Mouse (Mus musculus) midbrain, embryonic 15.5 days (tissue): ENCODE measurements around the gene Nfia. TPM values are rescaled to one million over a fixed set of nuclear protein-coding genes. Genes with fewer than 3 reads are reported as not detected.

Experiments used
- ATAC-seq: fragments of 200-750 bp; cut with Nextera tagmentation; replicated peaks from 2 replicates; pipeline ENCODE4 v1.8.0; 2017; ENCODE audit warnings: moderate TSS enrichment
- H3K27ac ChIP-seq: fragments of 300-500 bp; sonication (generic); 2 replicates; pipeline ENCODE4 v1.5.1; 2015; ENCODE audit warnings: mild to moderate bottlenecking, inconsistent platforms
- H3K27me3 ChIP-seq: fragments of 300-500 bp; sonication (generic); replicated peaks from 2 replicates; pipeline ENCODE4 v1.6.1; 2015; ENCODE audit warnings: inconsistent platforms
- H3K36me3 ChIP-seq: fragments of 300-500 bp; sonication (generic); replicated peaks from 2 replicates; pipeline ENCODE4 v1.6.1; 2015; ENCODE audit warnings: inconsistent platforms
- H3K4me1 ChIP-seq: fragments of 300-500 bp; sonication (generic); 2 replicates; pipeline ENCODE4 v1.6.1; 2015; ENCODE audit warnings: inconsistent platforms
- H3K4me2 ChIP-seq: fragments of 300-500 bp; sonication (generic); 2 replicates; pipeline ENCODE4 v1.6.1; 2015; ENCODE audit warnings: inconsistent platforms, mild to moderate bottlenecking, moderate library complexity
- H3K4me3 ChIP-seq: fragments of 300-500 bp; sonication (generic); 2 replicates; pipeline ENCODE4 v1.5.1; 2015; ENCODE audit warnings: mild to moderate bottlenecking, inconsistent platforms
- H3K9ac ChIP-seq: fragments of 300-500 bp; sonication (generic); 2 replicates; pipeline ENCODE4 v1.6.1; 2015; ENCODE audit warnings: mild to moderate bottlenecking, inconsistent platforms
- H3K9me3 ChIP-seq: fragments of 300-500 bp; sonication (generic); 2 replicates; pipeline ENCODE4 v1.6.1; 2016; ENCODE audit warnings: inconsistent platforms
- WGBS: fragments of 180-500 bp; shearing (Covaris S2); methylation state at CpG from one replicate; pipeline ENCODE4 v1.1.7; 2015; ENCODE audit warnings: mixed read lengths; 5-methylcytosine and 5-hydroxymethylcytosine counted together
- polyA plus RNA-seq: library from polyadenylated mRNA; unstranded; fragments of >200 nt; fragmentation: Nextera tagmentation; extraction: Ambion mirVana; gene quantifications from 2 replicates; pipeline ENCODE4 v1.2.1, GENCODE M21; 2015

The Nfia gene
- polyA plus RNA-seq, 1 experiment from 2014 or later, result 26.5 TPM

GRCm38 (mm10) chr4:98002206-98002605 is 229.7 kb downstream of the Nfia start:
- 83% methylated on average over 5 of the region's 5 CpGs for WGBS

DNA sequence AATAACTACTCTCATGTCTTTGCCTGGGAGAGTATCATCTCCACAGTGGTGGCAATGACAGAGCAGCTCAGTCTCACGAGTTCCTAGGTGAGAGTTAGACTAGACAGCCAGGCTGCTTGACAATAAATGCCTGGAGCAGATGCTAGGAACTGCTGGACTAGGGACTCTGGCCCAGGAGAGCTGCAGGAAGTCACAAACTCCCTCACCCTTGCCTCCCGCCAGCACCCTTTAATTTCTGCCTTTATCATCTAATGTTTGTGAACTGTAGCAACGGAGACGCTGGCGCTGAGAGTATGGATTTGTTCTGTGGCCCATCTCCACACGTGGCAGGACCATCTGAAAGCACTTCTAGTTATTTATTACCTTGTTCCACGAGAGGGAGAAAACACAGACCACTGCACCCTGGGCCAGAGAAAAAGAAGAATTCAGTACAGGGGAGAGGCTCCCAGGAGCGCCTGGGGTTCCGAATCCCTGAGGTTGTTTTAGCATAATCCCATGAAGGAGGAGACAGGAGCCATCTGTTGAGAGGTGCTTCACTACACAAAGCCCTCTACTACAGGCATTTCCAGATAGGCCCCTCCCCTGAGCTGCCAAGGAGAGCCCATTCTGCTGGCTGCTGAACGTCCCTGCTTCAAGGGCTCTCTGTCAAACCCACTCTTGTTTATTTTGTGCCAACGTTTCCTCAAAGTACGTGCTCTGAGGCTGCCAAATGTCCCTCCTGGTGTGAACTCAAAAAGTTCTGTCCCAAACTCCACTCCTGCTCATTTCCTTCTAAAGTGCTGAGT is 231.0 kb downstream of the Nfia start:
- H3K27me3 ChIP-seq, result no peaks in the 10 kb centered on the region
- 14% methylated on average over 12 of the region's 12 CpGs for WGBS
- ATAC-seq, result peak; percentile 80
- H3K4me3 ChIP-seq, result no peak overlapping the region
- peaks cover 12% of the 10 kb centered on the region for H3K4me1 ChIP-seq
- no peaks in the 10 kb centered on the region for H3K36me3 ChIP-seq
- H3K27ac ChIP-seq, result peak overlapping the region; percentile 66
- no peak overlapping the region for H3K9ac ChIP-seq
- H3K9me3 ChIP-seq, result no peaks in the 10 kb centered on the region
- H3K4me2 ChIP-seq, result no peak overlapping the region

More at GRCm38 (mm10) chr4:98002206-98002605, 229.7 kb downstream of the Nfia start:
- Histone ChIP-seq H3K4me1 (peaks cover 11% of the 10 kb centered on the region; the same call in 1 of the 2 replicates), H3K27ac (no peak overlapping the region), H3K9ac (no peak overlapping the region), H3K4me2 (no peak overlapping the region), H3K4me3 (no peak overlapping the region), H3K9me3 (no peaks in the 10 kb centered on the region), H3K27me3 (no peaks in the 10 kb centered on the region), H3K36me3 (no peaks in the 10 kb centered on the region)
- ATAC-seq, result no peak

DNA sequence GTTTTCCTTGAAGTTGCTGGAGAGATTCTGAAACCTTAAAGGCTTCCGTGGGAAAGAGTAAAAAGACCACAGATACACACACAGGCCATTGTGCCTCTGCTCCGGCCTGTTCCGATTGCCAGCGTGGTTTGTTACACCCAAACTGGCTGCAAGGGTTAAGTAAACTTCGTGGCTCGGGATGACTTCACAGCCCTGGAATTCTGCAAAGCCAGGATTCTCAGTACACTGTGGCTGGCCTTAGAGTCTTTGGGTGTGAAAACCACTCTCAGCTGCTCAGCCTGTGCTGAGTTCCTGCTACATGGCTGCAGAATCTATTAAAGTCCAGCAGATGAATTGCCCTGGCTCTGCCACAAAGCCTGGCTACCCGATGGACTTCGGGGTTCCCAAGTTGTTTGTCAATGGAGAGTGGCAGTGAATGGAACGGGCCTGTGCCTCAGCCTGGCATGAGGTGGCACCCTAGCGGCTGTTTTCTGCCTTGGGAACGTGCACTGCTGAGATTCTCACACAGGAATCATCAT is 231.6 kb downstream of the Nfia start:
- no peaks in the 10 kb centered on the region for H3K36me3 ChIP-seq
- ATAC-seq, result peak; percentile 79
- no peaks in the 10 kb centered on the region for H3K27me3 ChIP-seq
- H3K4me2 ChIP-seq, result no peak overlapping the region
- WGBS, result 6% methylated on average over 11 of the region's 11 CpGs
- H3K9me3 ChIP-seq, result no peaks in the 10 kb centered on the region
- H3K4me3 ChIP-seq, result no peak overlapping the region
- peak overlapping the region; percentile 66 for H3K27ac ChIP-seq
- H3K4me1 ChIP-seq, result peaks cover 17% of the 10 kb centered on the region
- H3K9ac ChIP-seq, result no peak overlapping the region

GRCm38 (mm10) chr4:98004986-98005385 is 232.5 kb downstream of the Nfia start:
- Histone ChIP-seq H3K4me2 (no peak overlapping the region), H3K27ac (peak overlapping the region; percentile 66), H3K9me3 (no peaks in the 10 kb centered on the region), H3K4me3 (no peak overlapping the region), H3K9ac (no peak overlapping the region), H3K4me1 (peaks cover 24% of the 10 kb centered on the region), H3K27me3 (no peaks in the 10 kb centered on the region), H3K36me3 (no peaks in the 10 kb centered on the region)
- ATAC-seq, result no peak
- WGBS, result 54% methylated on average over 6 of the region's 6 CpGs

GRCm38 (mm10) chr4:98008814-98009368 is 236.4 kb downstream of the Nfia start:
- no peaks in the 10 kb centered on the region for H3K36me3 ChIP-seq
- no peak; the same call in 1 of the 2 replicates for ATAC-seq
- peak overlapping the region; percentile 52 for H3K27ac ChIP-seq
- 45% methylated on average over 4 of the region's 4 CpGs for WGBS
- no peaks in the 10 kb centered on the region for H3K27me3 ChIP-seq
- H3K4me1 ChIP-seq, result peaks cover 16% of the 10 kb centered on the region
- H3K9me3 ChIP-seq, result no peaks in the 10 kb centered on the region
- no peak overlapping the region for H3K9ac ChIP-seq
- no peak overlapping the region for H3K4me3 ChIP-seq
- H3K4me2 ChIP-seq, result no peak overlapping the region

DNA sequence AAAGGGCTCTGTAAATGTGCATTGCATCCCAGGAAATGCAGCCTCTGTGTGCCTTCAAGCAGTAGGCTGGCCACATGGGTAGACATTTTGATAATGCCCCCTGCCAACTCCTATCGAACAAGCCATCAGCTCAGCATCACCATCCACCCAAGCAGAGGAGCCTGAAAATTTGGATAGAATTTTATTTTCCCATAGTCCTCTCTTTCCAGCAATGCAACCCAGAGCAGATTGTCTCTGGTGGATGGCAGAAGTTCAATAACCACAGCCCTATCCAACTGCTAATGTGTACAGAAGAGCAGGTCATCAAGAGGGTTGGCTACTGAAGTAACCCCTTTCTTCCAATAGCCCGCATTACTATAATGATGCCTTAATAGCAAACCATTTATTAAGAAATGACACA is 237.4 kb downstream of the Nfia start:
- H3K36me3 ChIP-seq, result no peaks in the 10 kb centered on the region
- 86% methylated on average over 2 of the region's 2 CpGs for WGBS
- H3K4me1 ChIP-seq, result peaks cover 13% of the 10 kb centered on the region; the same call in 1 of the 2 replicates
- H3K27me3 ChIP-seq, result no peaks in the 10 kb centered on the region
- H3K4me3 ChIP-seq, result no peak overlapping the region
- no peak overlapping the region for H3K4me2 ChIP-seq
- H3K9me3 ChIP-seq, result no peaks in the 10 kb centered on the region
- no peak for ATAC-seq
- H3K27ac ChIP-seq, result no peak overlapping the region
- H3K9ac ChIP-seq, result no peak overlapping the region

DNA sequence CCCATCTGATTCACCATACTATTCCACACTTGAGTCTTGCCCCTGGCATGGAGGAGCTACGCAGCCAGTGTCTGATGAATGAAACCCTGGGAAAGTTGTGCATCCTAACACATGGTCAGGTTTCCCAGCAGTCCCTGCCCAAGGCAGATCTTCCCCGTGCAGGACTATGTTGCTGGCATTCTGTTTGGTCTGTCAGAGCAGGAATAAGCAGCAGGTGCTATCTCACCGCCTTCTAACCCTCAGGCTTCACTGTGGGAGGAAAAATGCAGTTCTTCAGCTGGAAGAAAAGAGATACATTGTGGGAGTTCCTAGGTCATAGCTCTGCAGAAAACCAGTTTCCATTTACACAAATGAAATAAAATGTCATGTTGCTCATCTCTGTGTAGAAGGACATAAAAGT is 247.3 kb downstream of the Nfia start:
- WGBS, result 79% methylated on average over 3 of the region's 3 CpGs
- no peak overlapping the region for H3K4me3 ChIP-seq
- ATAC-seq, result no peak

GRCm38 (mm10) chr4:98020836-98021235 is 248.3 kb downstream of the Nfia start:
- Histone ChIP-seq H3K4me3 (no peak overlapping the region), H3K27me3 (no peaks in the 10 kb centered on the region), H3K4me1 (no peaks in the 10 kb centered on the region), H3K9ac (no peak overlapping the region), H3K4me2 (no peak overlapping the region), H3K9me3 (no peaks in the 10 kb centered on the region), H3K27ac (no peak overlapping the region), H3K36me3 (no peaks in the 10 kb centered on the region)
- 94% methylated on average over 7 of the region's 7 CpGs for WGBS
- ATAC-seq, result no peak

More for the DNA sequence above, 247.3 kb downstream of the Nfia start:
- H3K27me3 ChIP-seq, result no peaks in the 10 kb centered on the region
- H3K4me2 ChIP-seq, result no peak overlapping the region
- no peak overlapping the region for H3K27ac ChIP-seq
- H3K9me3 ChIP-seq, result no peaks in the 10 kb centered on the region
- no peaks in the 10 kb centered on the region for H3K4me1 ChIP-seq
- no peaks in the 10 kb centered on the region for H3K36me3 ChIP-seq
- no peak overlapping the region for H3K9ac ChIP-seq

GRCm38 (mm10) chr4:98023245-98023792 is 250.8 kb downstream of the Nfia start:
- peak; percentile 58 for ATAC-seq
- Histone ChIP-seq H3K27ac (no peak overlapping the region), H3K9ac (no peak overlapping the region), H3K4me1 (no peaks in the 10 kb centered on the region), H3K27me3 (no peaks in the 10 kb centered on the region), H3K4me3 (no peak overlapping the region), H3K36me3 (no peaks in the 10 kb centered on the region), H3K9me3 (no peaks in the 10 kb centered on the region), H3K4me2 (no peak overlapping the region)
- whole genome bisulfite sequencing, result 30% methylated on average over 6 of the region's 6 CpGs

DNA sequence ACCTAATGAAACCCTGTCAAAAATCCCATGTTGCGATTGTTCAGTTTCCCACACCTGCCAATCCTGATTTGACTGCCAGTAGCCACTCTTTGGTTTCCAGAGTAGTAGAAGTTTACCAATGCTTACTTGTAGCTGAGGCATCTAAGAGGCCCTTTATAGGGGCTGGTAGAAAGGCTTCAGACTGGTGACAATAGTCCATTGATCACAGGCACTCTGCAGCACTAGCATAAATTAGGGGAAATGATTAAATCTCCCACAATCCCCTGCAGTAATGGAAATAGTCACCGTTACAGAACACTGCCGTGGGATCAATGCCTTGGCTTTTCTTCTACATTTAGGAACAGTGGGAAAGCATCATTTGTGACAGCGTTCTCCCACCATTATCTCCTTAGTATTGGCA is 254.9 kb downstream of the Nfia start:
- Histone ChIP-seq H3K9me3 (no peaks in the 10 kb centered on the region), H3K4me3 (no peak overlapping the region), H3K9ac (no peak overlapping the region), H3K4me1 (no peaks in the 10 kb centered on the region), H3K4me2 (no peak overlapping the region), H3K27ac (no peak overlapping the region), H3K36me3 (no peaks in the 10 kb centered on the region), H3K27me3 (no peaks in the 10 kb centered on the region)
- ATAC-seq, result no peak
- 49% methylated on average over 4 of the region's 4 CpGs for WGBS

DNA sequence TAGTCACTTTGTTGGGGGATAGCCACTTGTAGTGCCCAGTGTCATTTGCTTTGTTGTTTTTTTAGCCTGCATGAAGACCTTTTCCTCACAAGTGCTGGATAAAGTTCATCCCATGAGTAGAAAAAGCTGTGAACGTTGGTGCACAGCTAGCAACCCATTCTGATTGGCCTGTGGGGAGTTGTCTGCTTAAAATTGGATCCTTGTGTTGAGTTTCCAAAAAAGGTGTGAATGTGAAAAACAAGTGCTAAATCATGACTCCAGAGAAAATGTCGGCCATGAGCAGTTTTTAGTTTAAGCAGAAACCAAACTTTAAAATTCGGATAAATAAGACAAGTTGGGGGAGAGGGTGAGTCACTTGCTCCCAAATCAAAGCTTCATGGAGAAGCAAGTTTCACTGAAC is 259.3 kb downstream of the Nfia start:
- Histone ChIP-seq H3K9me3 (no peaks in the 10 kb centered on the region), H3K27me3 (no peaks in the 10 kb centered on the region), H3K27ac (no peak overlapping the region), H3K9ac (no peak overlapping the region), H3K4me1 (no peaks in the 10 kb centered on the region), H3K4me2 (no peak overlapping the region), H3K36me3 (no peaks in the 10 kb centered on the region), H3K4me3 (no peak overlapping the region)
- ATAC-seq, result no peak
- WGBS, result 75% methylated on average over 3 of the region's 3 CpGs

- no peak for ATAC-seq
- WGBS, result 58% methylated on average over 5 of the region's 5 CpGs
- Histone ChIP-seq H3K27me3 (no peaks in the 10 kb centered on the region), H3K4me1 (no peaks in the 10 kb centered on the region), H3K36me3 (no peaks in the 10 kb centered on the region), H3K9me3 (no peaks in the 10 kb centered on the region), H3K9ac (no peak overlapping the region), H3K4me3 (no peak overlapping the region), H3K4me2 (no peak overlapping the region), H3K27ac (no peak overlapping the region)
Observed at GRCm38 (mm10) chr4:98032332-98032731, 259.8 kb downstream of the Nfia start.
